Mouse (Mus musculus) midbrain, postnatal 0 days (tissue): ENCODE measurements around the gene Galnt9. TPM values are rescaled to one million over a fixed set of nuclear protein-coding genes. Genes with fewer than 3 reads are reported as not detected.

ENCODE experiments used
- ATAC-seq: fragments of 200-750 bp; cut with Nextera tagmentation; 2 replicates; pipeline ENCODE4 v1.8.0; 2017; ENCODE audit warnings: moderate number of reproducible peaks, mild to moderate bottlenecking, moderate TSS enrichment, moderate library complexity; ENCODE audit not compliant: low FRiP score
- DNase-seq: peaks from one replicate; pipeline ENCODE4 v3.0.0-alpha.2; 2015; ENCODE audit warnings: low spot score
- H3K27ac ChIP-seq: fragments of 300-500 bp; sonication (generic); 2 replicates; pipeline ENCODE4 v1.5.1; 2014; ENCODE audit warnings: low read depth, mild to moderate bottlenecking, low read length, mixed read lengths
- H3K27me3 ChIP-seq: fragments of 300-500 bp; sonication (generic); 2 replicates; pipeline ENCODE4 v1.6.1; 2014; ENCODE audit warnings: low read length, control low read depth, mixed read lengths; ENCODE audit not compliant: insufficient read depth
- H3K36me3 ChIP-seq: fragments of 300-500 bp; sonication (generic); 2 replicates; pipeline ENCODE4 v1.6.1; 2014; ENCODE audit warnings: low read length, control low read depth, mixed read lengths; ENCODE audit not compliant: insufficient read depth
- H3K4me1 ChIP-seq: fragments of 300-500 bp; sonication (generic); 2 replicates; pipeline ENCODE4 v1.6.1; 2014; ENCODE audit warnings: mild to moderate bottlenecking, control low read depth, antibody characterized with exemption, low read length, mixed read lengths; ENCODE audit not compliant: insufficient read depth
- H3K4me2 ChIP-seq: fragments of 300-500 bp; sonication (generic); 2 replicates; pipeline ENCODE4 v1.6.1; 2014; ENCODE audit warnings: low read depth, mild to moderate bottlenecking, low read length, mixed read lengths; ENCODE audit not compliant: poor library complexity, severe bottlenecking
- H3K4me3 ChIP-seq: fragments of 300-500 bp; sonication (generic); 2 replicates; pipeline ENCODE4 v1.5.1; 2014; ENCODE audit warnings: low read depth, mild to moderate bottlenecking, low read length, moderate library complexity
- H3K9ac ChIP-seq: fragments of 300-500 bp; sonication (generic); replicated peaks from 2 replicates; pipeline ENCODE4 v1.6.1; 2014; ENCODE audit warnings: mild to moderate bottlenecking, low read length, moderate library complexity, mixed read lengths; ENCODE audit not compliant: poor library complexity, severe bottlenecking
- H3K9me3 ChIP-seq: fragments of 300-500 bp; sonication (generic); 2 replicates; pipeline ENCODE4 v1.6.1; 2016; ENCODE audit warnings: low read length, control low read depth
- CTCF ChIP-seq: IDR thresholded peaks from 2 replicates; pipeline ENCODE4 v1.5.1; 2016; ENCODE audit warnings: antibody characterized with exemption, mild to moderate bottlenecking
- WGBS: fragments of 180-500 bp; shearing (Covaris S2); extraction: QIAGEN DNeasy Blood & Tissue Kit; methylation state at CpG from one replicate; pipeline ENCODE4 v1.1.7; 2014; 5-methylcytosine and 5-hydroxymethylcytosine counted together
- polyA plus RNA-seq: library from polyadenylated mRNA; unstranded; fragments of >200 nt; fragmentation: Nextera tagmentation; extraction: Ambion mirVana; gene quantifications from 2 replicates; pipeline ENCODE4 v1.2.1, GENCODE M21; 2015
- total RNA-seq: library from RNA; depleted of rRNA; stranded (reverse); fragments of >200 nt; gene quantifications from 2 replicates; pipeline ENCODE4 v1.2.3, GENCODE M21; 2014

The Galnt9 gene
- total and polyA plus RNA-seq, 2 experiments from 2014 or later = 23.1 to 34.0 TPM

GRCm38 (mm10) chr5:110605531-110606221 lies 61.5 kb downstream of the Galnt9 start:
- 0 out of 2 replicates have a peak, but pooled peaks have one; percentile 15 for TF ChIP-seq CTCF
- Histone ChIP-seq H3K9me3 (no peaks in the 10 kb centered on the region), H3K27me3 (no peaks in the 10 kb centered on the region), H3K4me3 (no peak overlapping the region), H3K36me3 (peaks cover 9% of the 10 kb centered on the region; the same call in 1 of the 2 replicates), H3K9ac (no peak overlapping the region), H3K4me2 (no peak overlapping the region), H3K27ac (no peak overlapping the region), H3K4me1 (no peaks in the 10 kb centered on the region)
- DNase-seq = no peak
- no peak for ATAC-seq
- 61% methylated on average over 5 of the region's 5 CpGs for WGBS

- Histone ChIP-seq H3K27ac (no peak overlapping the region), H3K36me3 (peaks cover 9% of the 10 kb centered on the region; the same call in 1 of the 2 replicates), H3K9me3 (no peaks in the 10 kb centered on the region), H3K27me3 (no peaks in the 10 kb centered on the region), H3K4me3 (no peak overlapping the region), H3K4me1 (no peaks in the 10 kb centered on the region), H3K4me2 (no peak overlapping the region), H3K9ac (no peak overlapping the region)
- ATAC-seq = no peak
- peak; percentile 36 for DNase-seq
- TF ChIP-seq CTCF = no peak
- 77% methylated on average over 3 of the region's 3 CpGs for WGBS
Measured at GRCm38 (mm10) chr5:110607767-110608166, 63.6 kb downstream of the Galnt9 start.

GRCm38 (mm10) chr5:110608336-110608735 lies 64.2 kb downstream of the Galnt9 start:
- Histone ChIP-seq H3K27ac (no peak overlapping the region), H3K9ac (no peak overlapping the region), H3K4me3 (no peak overlapping the region), H3K36me3 (peaks cover 5% of the 10 kb centered on the region; the same call in 1 of the 2 replicates), H3K4me2 (no peak overlapping the region), H3K27me3 (no peaks in the 10 kb centered on the region), H3K4me1 (no peaks in the 10 kb centered on the region), H3K9me3 (no peaks in the 10 kb centered on the region)
- ATAC-seq (no peak), DNase-seq (no peak)
- WGBS = 78% methylated on average over 6 of the region's 6 CpGs
- no peak for TF ChIP-seq CTCF

- no peaks in the 10 kb centered on the region for H3K27me3 ChIP-seq
- no peaks in the 10 kb centered on the region for H3K4me1 ChIP-seq
- DNase-seq (no peak), ATAC-seq (no peak)
- 0 out of 2 replicates have a peak, but pooled peaks cover 5% of the 10 kb centered on the region for H3K36me3 ChIP-seq
- no peak overlapping the region for H3K4me2 ChIP-seq
- no peaks in the 10 kb centered on the region for H3K9me3 ChIP-seq
- no peak for TF ChIP-seq CTCF
- no peak overlapping the region for H3K27ac ChIP-seq
- no peak overlapping the region for H3K9ac ChIP-seq
- WGBS = 55% methylated on average over 8 of the region's 8 CpGs
- no peak overlapping the region for H3K4me3 ChIP-seq
Measured at GRCm38 (mm10) chr5:110608941-110609340, 64.8 kb downstream of the Galnt9 start.

GRCm38 (mm10) chr5:110609425-110609824 lies 65.3 kb downstream of the Galnt9 start:
- ATAC-seq (no peak), DNase-seq (no peak)
- Histone ChIP-seq H3K27ac (no peak overlapping the region), H3K4me1 (no peaks in the 10 kb centered on the region), H3K4me3 (no peak overlapping the region), H3K9ac (no peak overlapping the region), H3K36me3 (0 out of 2 replicates have a peak, but pooled peaks cover 5% of the 10 kb centered on the region), H3K4me2 (no peak overlapping the region), H3K27me3 (no peaks in the 10 kb centered on the region), H3K9me3 (no peaks in the 10 kb centered on the region)
- 85% methylated on average over 3 of the region's 3 CpGs for WGBS
- TF ChIP-seq CTCF = no peak

- Histone ChIP-seq H3K4me3 (no peak overlapping the region), H3K9ac (no peak overlapping the region), H3K27ac (no peak overlapping the region), H3K9me3 (no peaks in the 10 kb centered on the region), H3K4me1 (no peaks in the 10 kb centered on the region), H3K27me3 (no peaks in the 10 kb centered on the region), H3K36me3 (peaks cover 8% of the 10 kb centered on the region; the same call in 1 of the 2 replicates), H3K4me2 (no peak overlapping the region)
- no peak for TF ChIP-seq CTCF
- WGBS = 78% methylated on average over 5 of the region's 5 CpGs
- ATAC-seq (no peak), DNase-seq (no peak)
Measured at GRCm38 (mm10) chr5:110609868-110610267, 65.7 kb downstream of the Galnt9 start.
